Mouse (Mus musculus): ENCODE measurements around the gene Sfswap.
A peak's percentile ranks its signal among the peaks of the same experiment; 100 is the strongest.
"Not testable (repeated sequence)": the region's sequence is repeated elsewhere in the genome, so short reads cannot be mapped to it uniquely, and the experiment has no call there.

Sfswap gene

DNA sequence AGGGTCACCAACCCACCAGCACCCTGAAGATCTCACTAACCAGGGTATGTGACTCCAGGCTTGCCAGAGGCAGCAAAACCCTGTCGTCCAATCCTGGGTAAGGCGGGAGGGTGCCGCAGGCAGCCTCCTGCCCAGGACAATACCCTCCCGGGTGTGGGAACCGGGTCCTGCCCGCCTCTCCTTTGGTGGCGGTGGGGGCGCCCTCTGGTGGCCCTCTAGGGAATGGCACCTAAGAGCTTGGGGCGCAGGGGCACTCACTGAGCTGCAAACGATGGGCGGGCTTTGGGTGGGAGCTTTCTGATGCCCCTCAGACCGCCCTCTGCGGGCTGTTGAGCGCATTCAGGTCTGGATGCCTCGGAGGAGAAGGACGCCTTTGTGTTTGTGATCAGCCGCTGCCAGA is 85.0 kb downstream of the Sfswap start:
- peak; percentile 81 for DNase-seq (ENCODE audit: low spot score)

DNA sequence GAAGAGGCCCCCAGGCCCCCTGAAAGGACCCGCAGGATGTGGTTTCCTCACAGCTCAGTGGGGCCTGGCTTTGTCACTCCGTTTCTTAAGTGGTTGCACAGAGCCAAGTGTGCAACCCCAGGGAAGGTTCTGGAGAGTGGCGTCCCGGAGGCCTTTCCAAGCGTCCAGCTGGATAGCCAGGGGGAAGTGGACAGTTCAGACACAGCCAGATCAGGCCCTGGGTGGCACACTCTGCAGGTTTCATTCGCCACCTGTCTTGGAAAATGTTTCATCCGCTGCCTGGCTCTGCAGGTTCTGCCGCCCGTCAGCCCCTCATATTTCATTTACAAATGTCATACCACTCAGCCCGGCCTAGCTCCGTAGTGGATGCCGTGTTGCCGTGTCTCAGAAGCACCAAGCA is 85.5 kb downstream of the Sfswap start:
- DNase-seq (ENCODE audit: low spot score) = no peak

DNA sequence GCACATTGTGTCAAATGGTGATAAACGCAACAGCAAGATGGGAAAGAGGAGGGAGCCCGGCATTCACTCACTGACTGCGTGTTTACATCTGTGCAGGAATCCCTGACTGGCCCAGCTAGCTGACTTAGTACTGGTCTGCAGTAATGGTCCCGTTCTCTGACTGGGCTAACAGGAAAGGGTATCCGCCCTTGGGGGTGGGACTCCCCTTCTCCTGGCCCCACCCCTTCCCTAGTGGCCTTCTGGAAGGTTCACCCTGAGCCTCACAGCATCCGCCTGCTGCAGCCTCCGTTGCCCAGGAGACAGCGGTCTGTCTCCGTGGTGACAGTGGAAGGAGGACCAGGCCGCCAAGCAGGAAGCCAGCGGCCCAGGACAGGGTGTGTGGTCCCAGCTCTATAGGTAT is 89.9 kb downstream of the Sfswap start:
- DNase-seq (ENCODE audit: low spot score) = no peak

DNA sequence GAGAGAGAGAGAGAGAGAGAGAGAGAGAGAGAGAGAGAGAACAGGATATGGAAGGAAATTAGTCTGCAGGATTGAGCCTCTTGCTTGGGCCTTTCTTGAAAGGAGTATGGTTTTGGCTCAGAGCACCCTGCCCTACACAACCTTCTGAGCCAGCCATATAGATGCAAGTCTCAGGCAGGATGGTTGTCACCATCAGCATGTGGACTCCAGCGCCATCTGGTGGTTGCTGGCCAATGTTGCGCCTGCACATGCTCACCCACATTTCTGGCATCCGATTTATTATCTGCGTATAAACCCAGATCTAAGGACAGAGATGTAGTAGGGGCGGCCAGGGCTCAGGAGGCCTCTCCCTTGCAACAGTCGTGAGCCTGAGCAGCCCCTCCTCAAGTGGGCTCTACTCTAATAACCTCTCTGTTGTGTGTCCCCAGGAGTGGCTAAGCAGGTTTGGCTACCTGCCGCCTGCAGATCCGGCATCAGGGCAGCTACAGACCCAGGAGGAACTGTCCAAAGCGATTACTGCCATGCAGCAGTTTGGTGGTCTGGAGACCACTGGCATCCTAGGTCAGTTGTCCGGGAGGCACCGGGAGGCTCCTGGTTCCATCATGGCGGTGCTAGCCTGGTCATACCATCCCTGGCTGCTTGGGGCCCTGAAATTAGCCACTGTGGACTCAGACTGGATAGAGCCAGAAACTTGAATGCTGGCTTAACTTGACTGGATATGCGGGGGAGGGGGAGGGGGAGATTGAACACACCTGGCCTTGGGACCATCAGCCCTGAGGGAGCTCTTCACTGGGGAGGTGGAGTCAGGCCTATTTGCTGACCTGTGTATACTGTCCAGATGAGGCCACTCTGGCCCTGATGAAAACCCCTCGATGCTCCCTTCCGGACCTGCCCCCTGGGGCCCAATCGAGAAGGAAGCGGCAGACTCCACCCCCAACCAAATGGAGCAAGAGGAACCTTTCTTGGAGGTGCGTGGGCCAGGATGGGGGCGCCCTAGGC is 93.4 kb downstream of the Sfswap start:
- peak; percentile 87 for DNase-seq (ENCODE audit: low spot score)

DNA sequence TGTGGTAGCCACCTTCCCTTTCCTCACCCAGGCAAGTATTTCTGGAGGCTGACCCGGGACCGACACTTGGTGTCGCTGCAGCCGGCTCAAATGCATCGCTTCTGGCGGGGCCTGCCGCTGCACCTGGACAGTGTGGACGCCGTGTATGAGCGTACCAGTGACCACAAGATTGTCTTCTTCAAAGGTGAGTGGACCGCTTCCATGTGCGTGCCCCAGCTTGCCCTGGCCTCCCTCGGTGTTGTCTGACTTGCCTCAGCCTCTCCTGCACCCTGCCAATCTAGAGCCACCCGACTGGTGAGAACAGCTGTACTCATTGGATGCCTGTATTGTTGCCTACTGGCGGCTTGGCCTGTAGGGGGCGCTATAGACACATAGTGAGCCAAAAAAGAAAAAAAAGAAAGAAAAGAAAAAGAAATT is 101.1 kb downstream of the Sfswap start:
- DNase-seq (ENCODE audit: low spot score) = peak; percentile 21

DNA sequence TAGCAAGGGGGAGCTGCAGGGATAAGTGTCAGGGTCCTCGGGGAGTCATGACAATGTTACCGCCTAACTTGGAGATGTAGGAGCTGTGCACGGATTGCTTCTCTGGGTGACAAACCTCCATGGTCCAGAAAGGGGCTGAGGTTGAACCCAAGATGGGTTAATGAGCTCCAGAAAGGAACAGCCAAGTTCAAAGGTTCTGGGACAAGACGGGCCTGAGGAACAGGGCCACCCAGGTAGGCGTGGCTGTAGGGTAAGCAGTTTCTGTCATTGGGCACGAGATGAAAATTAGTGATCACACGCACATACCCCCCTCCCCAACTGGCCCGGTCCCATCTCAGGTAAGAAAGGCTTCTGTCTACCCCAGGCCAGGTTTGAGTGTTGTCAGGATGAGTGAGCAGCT is 106.5 kb downstream of the Sfswap start:
- no peak for DNase-seq (ENCODE audit: low spot score)

DNA sequence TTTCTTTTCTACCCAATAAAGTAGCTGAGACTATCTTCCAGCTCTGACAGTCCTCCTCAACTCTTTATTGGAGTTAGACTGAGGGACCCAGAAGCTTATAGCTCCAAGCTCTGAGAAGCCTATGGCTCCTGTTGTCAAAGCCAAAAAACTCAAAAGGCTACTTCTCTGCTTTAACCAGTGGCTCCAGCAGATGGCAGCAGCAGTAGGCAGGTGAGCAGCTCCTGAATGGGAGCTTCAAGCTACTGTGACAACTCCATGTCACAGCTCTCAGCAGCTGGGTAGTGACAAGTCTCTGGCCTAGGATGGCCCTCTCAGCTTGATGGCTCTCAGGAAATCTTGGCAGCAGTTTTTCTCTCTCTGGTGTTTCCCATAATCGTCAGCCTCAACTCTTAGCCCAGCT is 110.0 kb downstream of the Sfswap start:
- peak; percentile 43 for DNase-seq (ENCODE audit: low spot score)

DNA sequence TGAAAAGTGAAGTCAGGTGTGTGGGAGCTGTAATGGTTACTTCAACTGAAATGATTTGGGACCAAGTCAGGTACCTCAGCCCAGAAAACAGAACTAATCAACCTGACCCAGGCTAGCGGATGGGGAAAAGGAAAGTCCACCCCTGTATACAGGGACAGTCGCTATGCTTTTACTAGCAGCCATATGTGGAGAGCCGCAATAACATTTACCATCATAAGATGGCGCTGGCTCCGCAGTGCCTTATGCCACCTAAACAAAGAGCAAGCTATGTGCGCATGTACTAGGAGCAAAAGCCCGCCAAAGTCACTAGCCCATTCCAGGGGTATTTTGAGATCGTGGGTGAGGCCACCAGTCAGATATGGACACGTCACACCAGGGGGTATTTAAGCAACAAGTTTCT is 119.6 kb downstream of the Sfswap start:
- not testable (repeated sequence) for DNase-seq (ENCODE audit: low spot score)
